Mouse (Mus musculus) CH12.LX (cell line): ENCODE results near the gene Dtnbp1. TPM values are rescaled to one million over a fixed set of nuclear protein-coding genes. Genes with fewer than 3 reads are reported as not detected.

ENCODE experiments used
- DNase-seq: peaks from one replicate; pipeline ENCODE4 v3.0.0-alpha.2; 2013; ENCODE audit errors: extremely low read depth
- H3K27ac ChIP-seq: 2 replicates; pipeline ENCODE4 v1.5.1; 2012; ENCODE audit warnings: low read depth, mild to moderate bottlenecking, control low read depth, moderate library complexity; ENCODE audit not compliant: insufficient read depth
- H3K27me3 ChIP-seq: replicated peaks from 2 replicates; pipeline ENCODE3; 2012; ENCODE audit warnings: inconsistent platforms
- H3K36me3 ChIP-seq, 2 experiments: replicated peaks in 1 of 2; 2 replicates each; pipeline versions ENCODE3 to v1.6.1; 2012; ENCODE audit warnings: inconsistent platforms in 1 of 2, low read length in 1 of 2, mild to moderate bottlenecking in 1 of 2, mixed read lengths in 1 of 2, moderate library complexity in 1 of 2; ENCODE audit not compliant: control insufficient read depth in 1 of 2, insufficient read depth in 1 of 2
- H3K4me1 ChIP-seq, 2 experiments: 2 replicates each; pipeline ENCODE4 v1.6.1; 2012; ENCODE audit warnings: inconsistent platforms in 1 of 2, moderate library complexity in 1 of 2; ENCODE audit not compliant: insufficient read depth in 2 of 2, control insufficient read depth in 1 of 2
- H3K4me2 ChIP-seq: 2 replicates; pipeline ENCODE4 v1.6.1; 2012; ENCODE audit warnings: low read depth, mild to moderate bottlenecking, control low read depth; ENCODE audit not compliant: poor library complexity, insufficient read depth, severe bottlenecking
- H3K4me3 ChIP-seq, 3 experiments: fragments of 150-350 bp in 1 of 3; sonication (generic) in 1 of 3; replicated peaks in 1 of 3; 2 replicates each; pipeline versions ENCODE3 to v1.5.1; 2011 to 2012; ENCODE audit warnings: low read depth in 2 of 3, low read length in 2 of 3, mild to moderate bottlenecking in 2 of 3, moderate library complexity in 2 of 3, control low read depth in 1 of 3, improper control_type of control experiment in 1 of 3, inconsistent platforms in 1 of 3, mixed read lengths in 1 of 3; ENCODE audit not compliant: poor library complexity in 1 of 3
- H3K79me2 ChIP-seq: replicated peaks from 2 replicates; pipeline ENCODE4 v1.6.1; 2012; ENCODE audit warnings: mild to moderate bottlenecking, moderate library complexity; ENCODE audit not compliant: control insufficient read depth, poor library complexity, insufficient read depth, severe bottlenecking; ENCODE audit errors: extremely low read depth
- H3K9ac ChIP-seq: 2 replicates; pipeline ENCODE4 v1.6.1; 2012; ENCODE audit warnings: low read depth, mild to moderate bottlenecking, control low read depth, moderate library complexity; ENCODE audit not compliant: insufficient read depth
- H3K9me3 ChIP-seq: replicated peaks from 2 replicates; pipeline ENCODE3; 2012; ENCODE audit warnings: low read length, inconsistent platforms, mixed read lengths
- CHD2 ChIP-seq: IDR thresholded peaks from 2 replicates; pipeline ENCODE4 v1.6.1; 2011; ENCODE audit warnings: low read length, improper control_type of control experiment
- CTCF ChIP-seq, 2 experiments: IDR thresholded peaks in 1 of 2; conservative IDR thresholded peaks in 1 of 2; 2 replicates each; pipeline ENCODE4 v1.5.1; 2011 to 2012; ENCODE audit warnings: low read depth in 2 of 2, low read length in 2 of 2, improper control_type of control experiment in 1 of 2, inconsistent platforms in 1 of 2, mild to moderate bottlenecking in 1 of 2, moderate library complexity in 1 of 2
- ELF1 ChIP-seq: IDR thresholded peaks from 2 replicates; pipeline ENCODE4 v1.6.1; 2014; ENCODE audit warnings: low read depth, mild to moderate bottlenecking, inconsistent platforms, low read length, improper control_type of control experiment
- ETS1 ChIP-seq: conservative IDR thresholded peaks from 2 replicates; pipeline ENCODE4 v1.6.1; 2012; ENCODE audit warnings: low read depth, mild to moderate bottlenecking, inconsistent platforms, low read length, improper control_type of control experiment, moderate library complexity
- GABPA ChIP-seq: IDR thresholded peaks from 2 replicates; pipeline ENCODE4 v1.6.1; 2012; ENCODE audit warnings: low read depth, low read length, improper control_type of control experiment, inconsistent platforms; ENCODE audit not compliant: insufficient replicate concordance
- IRF4 ChIP-seq: IDR thresholded peaks from 2 replicates; pipeline ENCODE4 v1.6.1; 2014; ENCODE audit warnings: low read depth, mild to moderate bottlenecking, inconsistent platforms, low read length, improper control_type of control experiment
- KAT2A ChIP-seq: IDR thresholded peaks from 2 replicates; pipeline ENCODE4 v1.6.1; 2012; ENCODE audit warnings: low read length, improper control_type of control experiment, inconsistent platforms; ENCODE audit not compliant: insufficient replicate concordance
- MAFK ChIP-seq: IDR thresholded peaks from 2 replicates; pipeline ENCODE4 v1.6.1; 2011; ENCODE audit warnings: low read length, improper control_type of control experiment; ENCODE audit not compliant: insufficient replicate concordance
- MAX ChIP-seq: IDR thresholded peaks from 2 replicates; pipeline ENCODE4 v1.6.1; 2011; ENCODE audit warnings: low read length, improper control_type of control experiment
- MEF2A ChIP-seq: IDR thresholded peaks from 2 replicates; pipeline ENCODE4 v1.6.1; 2014; ENCODE audit warnings: low read depth, mild to moderate bottlenecking, inconsistent platforms, low read length, improper control_type of control experiment, borderline replicate concordance
- MXI1 ChIP-seq: IDR thresholded peaks from 2 replicates; pipeline ENCODE4 v1.6.1; 2011; ENCODE audit warnings: mild to moderate bottlenecking, low read depth, low read length, improper control_type of control experiment
- MYC ChIP-seq: IDR thresholded peaks from 2 replicates; pipeline ENCODE4 v1.6.1; 2011; ENCODE audit warnings: low read depth, mild to moderate bottlenecking, improper control_type of control experiment, low read length
- PAX5 ChIP-seq: IDR thresholded peaks from 2 replicates; pipeline ENCODE4 v1.6.1; 2012; ENCODE audit warnings: low read length, inconsistent platforms, mixed read lengths
- POLR2AphosphoS2 ChIP-seq: IDR thresholded peaks from 2 replicates; pipeline ENCODE4 v1.6.1; 2011; ENCODE audit warnings: low read depth, low read length, improper control_type of control experiment
- RAD21 ChIP-seq: IDR thresholded peaks from 2 replicates; pipeline ENCODE4 v1.6.1; 2011; ENCODE audit warnings: low read depth, mild to moderate bottlenecking, low read length, improper control_type of control experiment, moderate library complexity
- RCOR1 ChIP-seq: conservative IDR thresholded peaks from 2 replicates; pipeline ENCODE4 v1.6.1; 2012; ENCODE audit warnings: low read depth, mild to moderate bottlenecking, inconsistent platforms, low read length, improper control_type of control experiment
- SMC3 ChIP-seq: IDR thresholded peaks from 2 replicates; pipeline ENCODE4 v1.6.1; 2011; ENCODE audit warnings: low read depth, low read length, improper control_type of control experiment
- TBP ChIP-seq: conservative IDR thresholded peaks from 2 replicates; pipeline ENCODE4 v1.6.1; 2011; ENCODE audit warnings: low read depth, low read length, improper control_type of control experiment
- USF1 ChIP-seq: IDR thresholded peaks from 2 replicates; pipeline ENCODE4 v1.6.1; 2014; ENCODE audit warnings: low read depth, mild to moderate bottlenecking, inconsistent platforms, low read length, improper control_type of control experiment
- USF2 ChIP-seq: conservative IDR thresholded peaks from 2 replicates; pipeline ENCODE4 v1.6.1; 2011; ENCODE audit warnings: low read depth, low read length, improper control_type of control experiment
- ZC3H11A ChIP-seq: IDR thresholded peaks from 2 replicates; pipeline ENCODE4 v1.6.1; 2012; ENCODE audit warnings: low read depth, mild to moderate bottlenecking, inconsistent platforms, low read length, improper control_type of control experiment
- ZMIZ1 ChIP-seq: IDR thresholded peaks from 2 replicates; pipeline ENCODE4 v1.6.1; 2012; ENCODE audit warnings: low read depth, mild to moderate bottlenecking, inconsistent platforms, low read length, improper control_type of control experiment
- dilution Hi-C: fragments of 300-500 bp; cut with MboI; formaldehyde crosslinking; loops from 2 replicates; pipeline ENCODE4 v1.14.3; 2020; ENCODE audit warnings: low sequenced_read_pairs; ENCODE audit not compliant: extremely low pct_unique_long_range_greater_than_20kb, extremely low pct_ligation_motif_present
- in situ Hi-C: fragments of 300-500 bp; cut with MboI; formaldehyde crosslinking; loops from 3 replicates; pipeline ENCODE4 v1.14.3; 2019; ENCODE audit warnings: low sequenced_read_pairs, low pct_ligation_motif_present, low pct_unique_long_range_greater_than_20kb, mixed read lengths
- polyA plus RNA-seq: library from polyadenylated mRNA; unstranded; fragments of >175 nt; gene quantifications from 2 replicates; pipeline ENCODE4 v1.2.1, GENCODE M21; 2012; ENCODE audit warnings: low read depth; ENCODE audit not compliant: insufficient read length
- total RNA-seq, 2 experiments: library from RNA; depleted of rRNA; stranded (reverse); fragments of 300-350 nt in 1 of 2; fragments of >200 nt in 1 of 2; gene quantifications; 2 replicates each; pipeline ENCODE4 v1.2.3; 2012 to 2014

Gene Dtnbp1
- total and polyA plus RNA-seq, 3 experiments: 32.4 to 69.2 (median 35.9) TPM

DNA sequence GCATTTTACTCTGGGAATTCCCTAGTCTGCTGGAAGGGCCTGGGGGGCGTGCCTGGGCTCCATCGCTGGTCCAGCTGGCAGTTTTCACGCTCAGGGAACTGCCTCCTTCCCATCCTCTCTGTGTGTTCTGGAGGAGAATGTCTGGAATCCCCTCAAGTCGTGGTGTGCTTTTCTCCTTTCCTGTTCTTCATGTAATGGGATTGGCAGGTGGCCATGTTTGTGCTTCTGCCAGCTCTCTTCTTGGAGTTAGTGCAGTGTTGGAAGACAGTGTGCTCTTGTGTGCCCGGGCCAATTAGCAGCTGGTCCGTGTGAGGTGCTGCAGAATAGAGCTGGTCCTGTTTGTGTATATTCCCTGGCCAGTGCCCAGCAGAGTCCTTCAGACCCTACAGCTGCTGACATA, 94.2 kb downstream of the Dtnbp1 start:
- Histone ChIP-seq H3K4me1 (peaks cover 5 to 12% of the 10 kb centered on the region in 2 experiments; a peak in 3 of 4 replicates), H3K27me3 (no peaks in the 10 kb centered on the region), H3K4me2 (no peak overlapping the region), H3K27ac (no peak overlapping the region), H3K9ac (no peak overlapping the region), H3K9me3 (no peaks in the 10 kb centered on the region), H3K36me3 (peaks cover 39 to 88% of the 10 kb centered on the region in 2 experiments), H3K79me2 (no peaks in the 10 kb centered on the region), H3K4me3 (no peak overlapping the region)
- DNase-seq: no peak
- no peak for TF ChIP-seq ELF1
- no peak for TF ChIP-seq GABPA
- no peak for TF ChIP-seq ETS1
- no peak for TF ChIP-seq IRF4
- TF ChIP-seq KAT2A: no peak
- no peak for TF ChIP-seq RAD21
- no peak for TF ChIP-seq CTCF (conservative IDR thresholded peaks at IDR 0.05 in 1 of 2, IDR thresholded peaks at IDR 0.05 in 1 of 2; ENCODE audit: low read depth in 2 of 2, low read length in 2 of 2)
- no peak for TF ChIP-seq TBP
- TF ChIP-seq MXI1: no peak
- TF ChIP-seq MAFK: no peak
- dilution Hi-C loops (no loop called here), in situ Hi-C loops (no loop called here)

DNA sequence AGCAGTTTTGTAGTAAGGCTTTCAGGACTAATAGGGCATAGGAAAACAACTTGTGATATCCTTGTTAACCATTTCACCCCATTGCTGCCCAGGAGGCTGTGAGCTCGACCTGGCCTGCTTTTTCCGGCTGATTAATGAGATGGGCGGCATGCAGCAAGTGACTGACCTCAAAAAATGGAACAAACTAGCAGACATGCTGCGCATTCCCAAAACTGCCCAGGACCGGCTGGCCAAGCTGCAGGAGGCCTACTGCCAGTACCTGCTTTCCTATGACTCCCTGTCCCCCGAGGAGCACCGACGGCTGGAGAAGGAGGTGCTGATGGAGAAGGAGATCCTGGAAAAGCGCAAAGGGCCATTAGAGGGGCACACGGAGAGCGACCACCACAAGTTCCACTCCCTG, 95.8 kb downstream of the Dtnbp1 start:
- H3K4me1 ChIP-seq: peaks cover 5 to 21% of the 10 kb centered on the region in 2 experiments; a peak in 3 of 4 replicates
- no peak for TF ChIP-seq MAX
- no peak for TF ChIP-seq MAFK
- H3K4me2 ChIP-seq: no peak overlapping the region
- H3K9ac ChIP-seq: no peak overlapping the region
- in situ Hi-C loops: no loop called here
- H3K79me2 ChIP-seq: no peaks in the 10 kb centered on the region
- H3K27ac ChIP-seq: no peak overlapping the region
- no peaks in the 10 kb centered on the region for H3K9me3 ChIP-seq
- H3K4me3 ChIP-seq: no peak overlapping the region
- no peaks in the 10 kb centered on the region for H3K27me3 ChIP-seq
- H3K36me3 ChIP-seq: peaks cover 35 to 88% of the 10 kb centered on the region in 2 experiments
- no peak for DNase-seq
- dilution Hi-C loops: no loop called here

DNA sequence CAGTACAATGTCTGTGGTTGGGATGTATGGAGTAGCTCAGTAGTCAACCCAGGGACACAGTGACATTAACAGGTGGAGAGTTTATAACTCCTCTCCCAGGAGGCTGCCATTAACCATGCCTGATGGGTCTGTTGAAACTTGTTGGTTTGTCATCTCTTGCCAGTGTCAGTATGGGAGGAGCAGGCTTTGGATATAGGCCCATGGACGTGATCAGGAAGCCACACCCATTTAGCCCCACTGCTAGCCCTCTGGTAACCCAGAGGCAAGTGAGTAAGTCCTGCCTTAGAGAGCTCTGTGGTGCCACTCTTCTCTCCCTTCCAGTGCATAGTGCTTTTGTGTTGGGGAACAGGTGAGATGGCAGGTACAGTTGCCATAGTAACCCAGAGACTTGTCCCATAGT, 97.7 kb downstream of the Dtnbp1 start:
- H3K27ac ChIP-seq: no peak overlapping the region
- TF ChIP-seq ZC3H11A (no peak), MYC (no peak), USF2 (no peak), ZMIZ1 (no peak), USF1 (no peak), PAX5 (no peak), MEF2A (no peak), CHD2 (no peak), SMC3 (no peak), RCOR1 (no peak), MAFK (no peak), GABPA (no peak), POLR2AphosphoS2 (no peak)
- H3K79me2 ChIP-seq: no peaks in the 10 kb centered on the region
- no peak overlapping the region for H3K4me2 ChIP-seq
- no peak overlapping the region for H3K9ac ChIP-seq
- dilution Hi-C loops: no loop called here
- no peak for DNase-seq
- no peaks in the 10 kb centered on the region for H3K9me3 ChIP-seq
- H3K4me1 ChIP-seq: peaks cover 5 to 21% of the 10 kb centered on the region in 2 experiments; a peak in 3 of 4 replicates
- H3K27me3 ChIP-seq: no peaks in the 10 kb centered on the region
- in situ Hi-C loops: no loop called here
- no peak overlapping the region for H3K4me3 ChIP-seq
- H3K36me3 ChIP-seq: peaks cover 28 to 81% of the 10 kb centered on the region in 2 experiments
